Mouse (Mus musculus) kidney, adult 2 months (tissue): ENCODE measurements around the gene Prdm5.

Source experiments
- CTCF ChIP-seq: fragments of 200-500 bp; conservative IDR thresholded peaks from 2 replicates; pipeline ENCODE4 v1.5.1; 2011; ENCODE audit warnings: low read depth, mild to moderate bottlenecking, control low read depth, low read length, moderate library complexity, mixed read lengths; ENCODE audit not compliant: insufficient read depth, insufficient read length
- POLR2A ChIP-seq: fragments of 200-500 bp; IDR thresholded peaks from one replicate; pipeline ENCODE4 v1.6.1; 2011; ENCODE audit warnings: low read depth, low read length, control low read depth

- TF ChIP-seq POLR2A (no peak), CTCF (no peak)
Observed at GRCm38 (mm10) chr6:65930523-65930922, 151.7 kb downstream of the Prdm5 start.
